Mouse (Mus musculus) forebrain, postnatal 0 days (tissue): ENCODE results near the gene Kif17. TPM values are rescaled to one million over a fixed set of nuclear protein-coding genes. Genes with fewer than 3 reads are reported as not detected.
A peak's percentile ranks its signal among the peaks of the same experiment; 100 is the strongest.

Experiments
- ATAC-seq: fragments of 200-750 bp; cut with Nextera tagmentation; 2 replicates; pipeline ENCODE4 v1.8.0; 2017; ENCODE audit warnings: mild to moderate bottlenecking, moderate library complexity
- DNase-seq: peaks from one replicate; pipeline ENCODE4 v3.0.0-alpha.2; 2015
- H3K27ac ChIP-seq: fragments of 300-500 bp; sonication (generic); 2 replicates; pipeline ENCODE4 v1.5.1; 2014; ENCODE audit warnings: low read depth, mild to moderate bottlenecking, antibody characterized with exemption, low read length, moderate library complexity, mixed read lengths
- H3K27me3 ChIP-seq: fragments of 300-500 bp; sonication (generic); 2 replicates; pipeline ENCODE4 v1.6.1; 2014; ENCODE audit warnings: mild to moderate bottlenecking, low read length, mixed read lengths; ENCODE audit not compliant: insufficient read depth
- H3K36me3 ChIP-seq: fragments of 300-500 bp; sonication (generic); 2 replicates; pipeline ENCODE4 v1.6.1; 2014; ENCODE audit warnings: mild to moderate bottlenecking, moderate library complexity; ENCODE audit not compliant: insufficient read depth
- H3K4me1 ChIP-seq: fragments of 300-500 bp; sonication (generic); 2 replicates; pipeline ENCODE4 v1.6.1; 2014; ENCODE audit warnings: antibody characterized with exemption; ENCODE audit not compliant: insufficient read depth
- H3K4me2 ChIP-seq: fragments of 300-500 bp; sonication (generic); 2 replicates; pipeline ENCODE4 v1.6.1; 2014; ENCODE audit warnings: low read depth, mild to moderate bottlenecking, moderate library complexity
- H3K4me3 ChIP-seq: fragments of 300-500 bp; sonication (generic); 2 replicates; pipeline ENCODE4 v1.5.1; 2014; ENCODE audit warnings: low read depth, low read length, mixed read lengths
- H3K9ac ChIP-seq: fragments of 300-500 bp; sonication (generic); 2 replicates; pipeline ENCODE4 v1.6.1; 2014; ENCODE audit warnings: mild to moderate bottlenecking
- H3K9me3 ChIP-seq: fragments of 300-500 bp; sonication (generic); 2 replicates; pipeline ENCODE4 v1.6.1; 2016; ENCODE audit warnings: low read length
- CTCF ChIP-seq: sonication (generic); IDR thresholded peaks from 2 replicates; pipeline ENCODE4 v1.5.1; 2016; ENCODE audit warnings: antibody characterized with exemption, control low read depth, low read depth
- WGBS: fragments of 180-500 bp; shearing (Covaris S2); extraction: QIAGEN DNeasy Blood & Tissue Kit; methylation state at CpG from one replicate; pipeline ENCODE4 v1.1.7; 2014; 5-methylcytosine and 5-hydroxymethylcytosine counted together
- polyA plus RNA-seq: library from polyadenylated mRNA; unstranded; fragments of >200 nt; fragmentation: Nextera tagmentation; extraction: Ambion mirVana; gene quantifications from 2 replicates; pipeline ENCODE4 v1.2.1, GENCODE M21; 2015
- total RNA-seq: library from RNA; depleted of rRNA; stranded (reverse); fragments of >200 nt; gene quantifications from 2 replicates; pipeline ENCODE4 v1.2.3, GENCODE M21; 2014

Kif17 gene
- total and polyA plus RNA-seq, 2 experiments from 2014 or later: 4.0 to 4.2 TPM

GRCm38 (mm10) chr4:138286411-138286810 lies 36.2 kb downstream of the Kif17 start:
- no peak for TF ChIP-seq CTCF
- 89% methylated on average over 12 of the region's 12 CpGs for WGBS
- ATAC-seq: no peak

DNA sequence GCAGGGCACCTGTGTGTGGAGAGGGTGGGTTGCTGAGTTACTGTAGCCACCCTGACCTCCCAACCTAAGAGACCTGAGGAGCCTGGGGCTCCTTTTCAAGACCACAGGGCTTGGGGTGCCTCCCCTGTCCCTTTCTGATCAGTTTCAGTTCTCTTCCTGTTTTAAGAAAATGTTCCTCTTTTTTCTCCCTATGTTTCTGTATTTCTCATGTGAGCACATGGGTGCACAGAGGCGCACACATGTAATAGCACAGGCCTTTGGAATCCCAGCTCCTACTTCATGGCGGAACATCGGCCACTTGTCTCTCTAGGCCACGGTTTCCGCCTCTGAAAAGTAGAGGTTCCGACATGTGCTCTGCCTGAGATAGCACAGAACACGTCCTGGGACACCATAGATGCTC lies 38.5 kb downstream of the Kif17 start:
- no peak overlapping the region for H3K4me3 ChIP-seq
- no peak overlapping the region for H3K4me2 ChIP-seq
- 89% methylated on average over 7 of the region's 7 CpGs for WGBS
- no peaks in the 10 kb centered on the region for H3K4me1 ChIP-seq
- no peak overlapping the region for H3K27ac ChIP-seq
- H3K9ac ChIP-seq: no peak overlapping the region
- TF ChIP-seq CTCF: no peak
- no peaks in the 10 kb centered on the region for H3K9me3 ChIP-seq
- no peak for ATAC-seq
- no peaks in the 10 kb centered on the region for H3K27me3 ChIP-seq
- H3K36me3 ChIP-seq: no peaks in the 10 kb centered on the region
- DNase-seq: no peak

More at GRCm38 (mm10) chr4:138286411-138286810, 36.2 kb downstream of the Kif17 start:
- H3K27me3 ChIP-seq: no peaks in the 10 kb centered on the region
- H3K4me1 ChIP-seq: no peaks in the 10 kb centered on the region
- H3K36me3 ChIP-seq: no peaks in the 10 kb centered on the region
- H3K4me2 ChIP-seq: no peak overlapping the region
- no peak for DNase-seq
- H3K9ac ChIP-seq: no peak overlapping the region
- H3K9me3 ChIP-seq: no peaks in the 10 kb centered on the region
- no peak overlapping the region for H3K27ac ChIP-seq
- no peak overlapping the region for H3K4me3 ChIP-seq

GRCm38 (mm10) chr4:138292028-138292427 lies 41.8 kb downstream of the Kif17 start:
- TF ChIP-seq CTCF: no peak
- DNase-seq: no peak
- no peak for ATAC-seq

DNA sequence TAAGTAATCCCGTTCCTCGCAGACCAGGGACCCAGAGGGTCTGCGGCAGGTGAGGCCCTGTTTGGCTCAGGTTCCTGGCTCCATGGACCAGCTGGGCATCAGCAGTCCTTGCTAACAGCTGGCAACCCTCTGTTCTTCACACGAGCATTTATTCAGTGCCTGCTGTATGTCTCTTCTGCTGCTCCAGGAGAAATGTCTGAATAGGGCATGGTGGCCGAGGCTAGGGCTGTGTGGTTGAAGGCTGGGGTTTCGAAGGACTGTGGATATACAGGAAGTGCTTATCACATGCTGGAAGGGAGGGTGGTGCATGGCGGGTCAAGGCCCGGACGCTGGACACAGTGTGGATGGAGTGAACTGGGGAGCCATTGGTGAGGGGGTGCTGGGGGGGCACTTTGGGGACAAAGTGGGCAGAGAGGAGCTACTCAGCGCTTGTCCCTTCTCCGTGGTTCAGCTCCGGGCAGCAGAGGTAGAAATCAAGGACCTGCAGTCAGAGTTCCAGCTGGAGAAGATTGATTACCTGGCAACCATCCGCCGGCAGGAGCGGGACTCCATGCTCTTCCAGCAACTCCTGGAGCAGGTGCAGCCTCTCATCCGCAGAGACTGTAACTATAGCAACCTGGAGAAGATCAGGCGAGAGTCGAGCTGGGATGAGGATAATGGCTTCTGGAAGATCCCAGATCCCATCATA lies 43.2 kb downstream of the Kif17 start:
- Histone ChIP-seq H3K9me3 (no peaks in the 10 kb centered on the region), H3K27ac (peak overlapping the region; percentile 78), H3K4me2 (no peak overlapping the region), H3K36me3 (no peaks in the 10 kb centered on the region), H3K4me1 (no peaks in the 10 kb centered on the region; the same call in 1 of the 2 replicates), H3K27me3 (no peaks in the 10 kb centered on the region), H3K9ac (no peak overlapping the region), H3K4me3 (no peak overlapping the region)
- peak; percentile 94 for ATAC-seq
- DNase-seq: peak; percentile 66
- no peak for TF ChIP-seq CTCF
- 64% methylated on average over 18 of the region's 18 CpGs for WGBS

More at GRCm38 (mm10) chr4:138292028-138292427, 41.8 kb downstream of the Kif17 start:
- Histone ChIP-seq H3K4me2 (no peak overlapping the region), H3K27ac (no peak overlapping the region), H3K27me3 (no peaks in the 10 kb centered on the region), H3K9ac (no peak overlapping the region), H3K4me1 (no peaks in the 10 kb centered on the region; the same call in 1 of the 2 replicates), H3K4me3 (no peak overlapping the region), H3K9me3 (no peaks in the 10 kb centered on the region), H3K36me3 (no peaks in the 10 kb centered on the region)
- WGBS: 89% methylated on average over 13 of the region's 13 CpGs

DNA sequence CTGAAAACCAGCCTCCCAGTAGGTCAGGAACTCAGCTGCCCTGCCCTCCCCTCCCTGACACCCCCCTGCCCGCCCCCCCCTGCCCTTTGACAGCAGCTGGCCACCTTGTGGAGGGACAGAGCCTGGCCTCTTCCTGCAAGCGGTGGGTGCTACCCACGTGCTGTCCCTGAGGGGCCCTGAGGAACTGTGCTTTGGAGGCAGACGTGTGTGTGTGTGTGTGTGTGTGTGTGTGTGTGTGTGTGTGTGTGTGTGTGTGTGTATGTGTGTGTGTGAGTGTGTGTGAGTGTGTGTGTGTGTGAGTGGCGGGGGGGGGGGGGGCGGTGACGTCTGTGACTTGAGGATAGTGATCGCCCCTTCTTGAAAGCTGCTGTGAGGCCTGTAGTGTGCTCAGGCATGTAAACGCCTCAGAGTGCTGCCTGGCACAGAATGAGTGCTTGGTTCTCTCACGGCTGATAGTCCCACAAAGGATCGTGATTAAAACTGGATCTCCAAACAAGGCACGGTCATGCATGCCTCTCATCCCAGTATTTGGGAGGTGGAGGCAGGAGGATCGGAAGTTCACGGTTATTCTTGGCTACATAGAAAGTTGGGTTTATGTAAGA lies 43.8 kb downstream of the Kif17 start:
- Histone ChIP-seq H3K4me1 (no peaks in the 10 kb centered on the region; the same call in 1 of the 2 replicates), H3K4me2 (no peak overlapping the region), H3K4me3 (no peak overlapping the region), H3K27ac (peak overlapping the region; percentile 78; the same call in 1 of the 2 replicates), H3K9me3 (no peaks in the 10 kb centered on the region), H3K27me3 (no peaks in the 10 kb centered on the region), H3K9ac (no peak overlapping the region), H3K36me3 (no peaks in the 10 kb centered on the region)
- no peak for TF ChIP-seq CTCF
- ATAC-seq (peak; percentile 72), DNase-seq (no peak)
- WGBS: 59% methylated on average over 11 of the region's 14 CpGs

DNA sequence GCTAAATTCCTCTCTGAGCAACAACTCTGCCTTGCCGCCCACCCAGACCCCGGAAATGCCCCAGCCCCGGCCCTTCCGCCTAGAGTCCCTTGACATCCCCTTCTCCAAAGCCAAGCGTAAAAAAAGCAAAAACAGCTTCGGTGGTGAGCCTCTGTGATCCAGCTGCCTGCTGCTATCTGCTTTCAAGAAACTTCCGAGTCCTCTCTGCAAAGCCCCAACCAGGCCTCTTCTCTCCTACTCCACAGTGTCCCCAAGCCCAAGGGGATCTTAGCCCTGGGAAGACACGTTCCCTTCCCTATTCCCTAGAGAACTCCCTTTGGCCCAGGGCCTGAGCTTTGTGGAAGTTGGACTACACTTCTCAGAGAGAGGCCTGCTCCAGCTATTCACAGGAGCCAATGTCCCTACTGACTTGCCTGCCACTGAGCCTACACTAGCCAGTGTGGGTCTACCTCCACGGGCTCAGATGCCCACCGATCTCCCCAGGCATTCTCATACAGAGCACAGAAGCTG lies 51.1 kb downstream of the Kif17 start:
- H3K9me3 ChIP-seq: no peaks in the 10 kb centered on the region
- H3K4me1 ChIP-seq: peaks cover 12% of the 10 kb centered on the region
- ATAC-seq (no peak), DNase-seq (no peak)
- H3K27ac ChIP-seq: no peak overlapping the region
- WGBS: 89% methylated on average over 10 of the region's 10 CpGs
- no peak overlapping the region for H3K9ac ChIP-seq
- no peak overlapping the region for H3K4me2 ChIP-seq
- TF ChIP-seq CTCF: no peak
- H3K4me3 ChIP-seq: no peak overlapping the region
- no peaks in the 10 kb centered on the region for H3K36me3 ChIP-seq
- H3K27me3 ChIP-seq: no peaks in the 10 kb centered on the region

- Histone ChIP-seq H3K4me1 (peaks cover 12% of the 10 kb centered on the region), H3K36me3 (peaks cover 7% of the 10 kb centered on the region; the same call in 1 of the 2 replicates), H3K4me3 (no peak overlapping the region), H3K27ac (no peak overlapping the region), H3K9ac (no peak overlapping the region), H3K4me2 (no peak overlapping the region), H3K9me3 (no peaks in the 10 kb centered on the region), H3K27me3 (no peaks in the 10 kb centered on the region)
- ATAC-seq (no peak), DNase-seq (no peak)
- 92% methylated on average over 3 of the region's 3 CpGs for WGBS
- no peak for TF ChIP-seq CTCF
These were observed 52.8 kb downstream of the Kif17 start for GRCm38 (mm10) chr4:138303011-138303410.
